Mouse (Mus musculus): ENCODE data around the gene Neurod2. TPM values are rescaled to one million over a fixed set of nuclear protein-coding genes. Genes with fewer than 3 reads are reported as not detected.

The Neurod2 gene
- polyA plus RNA-seq (2015; fragmentation: Nextera tagmentation; extraction: Ambion mirVana) = 110 and 133 TPM in 2 replicates

GRCm38 (mm10) chr11:98329081-98329959 lies at the start of gene Neurod2:
Gene Neurod2 (minus strand): TSS chr11:98329648.
- Histone ChIP-seq H3K27ac (ENCODE audit: low read length) (peak within 1 kb of the TSS; percentile 99), H3K36me3 (ENCODE audit: control insufficient read depth, insufficient read depth) (no peaks in the 10 kb centered on the region), H3K4me2 (ENCODE audit: low read length) (peak within 1 kb of the TSS; percentile 54), H3K9me3 (ENCODE audit: control insufficient read depth, low read length) (no peaks in the 10 kb centered on the region), H3K4me1 (replicated peaks; ENCODE audit: control insufficient read depth, insufficient read depth, low read length) (peaks cover 33% of the 10 kb centered on the region), H3K4me3 (replicated peaks; ENCODE audit: low read length) (peak within 1 kb of the TSS; percentile 59), H3K27me3 (replicated peaks; ENCODE audit: control insufficient read depth, insufficient read depth, low read length) (peaks cover 34% of the 10 kb centered on the region), H3K9ac (replicated peaks; ENCODE audit: low read depth, low read length) (peak within 1 kb of the TSS; percentile 82)
- 2% methylated on average over 36 of the region's 38 CpGs for WGBS
- peak; percentile 82 for ATAC-seq

DNA sequence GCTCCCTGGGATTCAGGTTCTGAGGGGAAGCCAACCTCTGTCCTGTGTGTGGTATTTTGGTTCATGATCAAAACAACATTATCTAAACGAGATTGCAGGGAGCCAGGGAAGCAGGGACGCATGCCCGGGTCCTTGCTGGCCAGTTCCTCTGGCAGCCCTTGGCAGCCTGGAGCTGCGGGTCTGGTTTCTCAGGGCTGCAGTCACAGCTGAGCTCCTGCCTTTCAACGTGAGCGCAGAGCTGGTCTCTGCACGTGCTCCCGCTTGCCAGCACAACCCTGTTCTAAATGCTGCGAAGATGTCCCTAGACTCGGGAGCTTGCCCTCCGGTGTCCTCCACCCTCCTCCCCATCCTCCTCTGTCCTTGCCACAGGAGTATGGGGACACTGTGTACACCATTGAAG lies 48.3 kb upstream of the Neurod2 start:
- Histone ChIP-seq H3K9ac (replicated peaks; ENCODE audit: low read depth, low read length) (no peak overlapping the region), H3K9me3 (ENCODE audit: control insufficient read depth, low read length) (no peaks in the 10 kb centered on the region), H3K36me3 (ENCODE audit: control insufficient read depth, insufficient read depth) (peaks cover 23% of the 10 kb centered on the region), H3K4me1 (replicated peaks; ENCODE audit: control insufficient read depth, insufficient read depth, low read length) (peaks cover 11% of the 10 kb centered on the region), H3K27ac (ENCODE audit: low read length) (no peak overlapping the region), H3K4me2 (ENCODE audit: low read length) (no peak overlapping the region), H3K27me3 (replicated peaks; ENCODE audit: control insufficient read depth, insufficient read depth, low read length) (no peaks in the 10 kb centered on the region), H3K4me3 (replicated peaks; ENCODE audit: low read length) (no peak overlapping the region)
- 85% methylated on average over 11 of the region's 11 CpGs for whole genome bisulfite sequencing
- no peak for ATAC-seq

DNA sequence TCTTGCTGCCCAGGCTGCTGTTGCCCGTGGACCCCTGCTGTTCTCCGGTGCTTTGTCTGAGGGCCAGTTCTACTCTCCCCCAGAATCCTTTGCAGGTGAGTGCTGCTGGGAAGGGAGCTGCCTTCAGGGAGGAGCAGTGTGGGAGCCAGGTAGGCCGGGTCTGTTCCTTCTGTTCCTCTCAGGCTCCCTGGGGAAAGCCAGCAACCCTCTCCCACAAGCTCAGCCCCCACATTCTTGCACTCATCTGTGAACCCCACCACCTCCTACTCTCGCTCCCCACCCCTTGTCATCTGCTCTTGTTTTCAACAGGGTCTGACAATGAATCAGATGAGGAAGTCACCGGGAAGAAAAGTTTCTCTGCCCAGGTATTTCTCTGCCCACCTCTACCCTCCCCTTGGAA lies 47.3 kb upstream of the Neurod2 start:
- Histone ChIP-seq H3K27me3 (replicated peaks; ENCODE audit: control insufficient read depth, insufficient read depth, low read length) (no peaks in the 10 kb centered on the region), H3K4me2 (ENCODE audit: low read length) (no peak overlapping the region), H3K9ac (replicated peaks; ENCODE audit: low read depth, low read length) (no peak overlapping the region), H3K4me1 (replicated peaks; ENCODE audit: control insufficient read depth, insufficient read depth, low read length) (peaks cover 17% of the 10 kb centered on the region), H3K36me3 (ENCODE audit: control insufficient read depth, insufficient read depth) (peaks cover 23% of the 10 kb centered on the region), H3K9me3 (ENCODE audit: control insufficient read depth, low read length) (no peaks in the 10 kb centered on the region), H3K4me3 (replicated peaks; ENCODE audit: low read length) (no peak overlapping the region), H3K27ac (ENCODE audit: low read length) (no peak overlapping the region)
- no peak for ATAC-seq
- 70% methylated on average over 5 of the region's 5 CpGs for WGBS

DNA sequence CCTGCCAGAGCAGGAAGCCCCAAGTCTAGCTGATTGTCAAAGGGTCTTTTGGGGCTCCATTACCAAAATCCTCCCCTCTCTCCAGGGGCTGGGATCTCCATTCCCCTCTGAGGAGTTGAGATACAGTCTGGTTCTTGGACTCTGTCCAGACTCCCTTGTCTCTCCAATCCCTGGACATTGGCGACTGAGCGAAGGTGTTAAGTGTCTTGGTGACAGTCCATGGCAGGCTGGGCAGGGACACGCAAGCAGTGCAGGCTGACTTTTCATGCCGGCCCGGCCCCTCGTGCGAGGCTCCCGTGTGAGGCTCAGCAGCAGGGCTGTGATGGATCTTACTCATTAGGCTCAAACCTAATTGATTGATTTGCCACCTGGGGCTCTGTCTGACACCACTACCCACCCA lies 44.8 kb upstream of the Neurod2 start:
- no peak overlapping the region for H3K9ac ChIP-seq (replicated peaks; ENCODE audit: low read depth, low read length)
- no peaks in the 10 kb centered on the region for H3K27me3 ChIP-seq (replicated peaks; ENCODE audit: control insufficient read depth, insufficient read depth, low read length)
- H3K36me3 ChIP-seq (ENCODE audit: control insufficient read depth, insufficient read depth) = peaks cover 23% of the 10 kb centered on the region
- no peak overlapping the region for H3K4me3 ChIP-seq (replicated peaks; ENCODE audit: low read length)
- no peak overlapping the region for H3K4me2 ChIP-seq (ENCODE audit: low read length)
- H3K9me3 ChIP-seq (ENCODE audit: control insufficient read depth, low read length) = no peaks in the 10 kb centered on the region
- H3K4me1 ChIP-seq (replicated peaks; ENCODE audit: control insufficient read depth, insufficient read depth, low read length) = peaks cover 25% of the 10 kb centered on the region
- 70% methylated on average over 8 of the region's 8 CpGs for WGBS
- ATAC-seq = 0 out of 2 replicates have a peak, but pooled peaks have one; percentile 9
- peak overlapping the region; percentile 39 for H3K27ac ChIP-seq (ENCODE audit: low read length)

DNA sequence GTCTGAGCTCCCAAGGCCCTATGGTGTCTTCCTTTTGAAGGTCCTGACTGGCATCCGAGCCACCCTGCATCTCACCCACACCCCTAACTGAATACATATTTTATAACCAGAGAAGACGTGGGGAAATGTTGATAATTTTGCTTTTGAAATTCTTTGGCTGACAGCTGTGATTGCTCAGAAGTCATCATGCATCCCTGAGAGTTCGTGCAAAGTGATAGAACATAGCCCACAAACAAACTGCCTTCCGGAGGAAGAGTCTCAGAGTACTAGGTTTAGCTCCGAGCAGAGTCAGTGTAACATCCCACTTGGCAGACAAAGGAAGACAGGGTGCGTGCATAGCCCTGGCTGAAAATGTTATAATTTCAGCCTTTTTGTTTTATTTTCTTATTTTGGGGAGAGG lies 43.8 kb upstream of the Neurod2 start:
- Histone ChIP-seq H3K9me3 (ENCODE audit: control insufficient read depth, low read length) (no peaks in the 10 kb centered on the region), H3K27ac (ENCODE audit: low read length) (peak overlapping the region; percentile 31), H3K4me2 (ENCODE audit: low read length) (peak overlapping the region; percentile 2; the same call in 1 of the 2 replicates), H3K4me1 (replicated peaks; ENCODE audit: control insufficient read depth, insufficient read depth, low read length) (peaks cover 25% of the 10 kb centered on the region), H3K9ac (replicated peaks; ENCODE audit: low read depth, low read length) (no peak overlapping the region), H3K27me3 (replicated peaks; ENCODE audit: control insufficient read depth, insufficient read depth, low read length) (no peaks in the 10 kb centered on the region), H3K36me3 (ENCODE audit: control insufficient read depth, insufficient read depth) (peaks cover 20% of the 10 kb centered on the region), H3K4me3 (replicated peaks; ENCODE audit: low read length) (no peak overlapping the region)
- ATAC-seq = no peak
- 79% methylated on average over 6 of the region's 6 CpGs for WGBS

DNA sequence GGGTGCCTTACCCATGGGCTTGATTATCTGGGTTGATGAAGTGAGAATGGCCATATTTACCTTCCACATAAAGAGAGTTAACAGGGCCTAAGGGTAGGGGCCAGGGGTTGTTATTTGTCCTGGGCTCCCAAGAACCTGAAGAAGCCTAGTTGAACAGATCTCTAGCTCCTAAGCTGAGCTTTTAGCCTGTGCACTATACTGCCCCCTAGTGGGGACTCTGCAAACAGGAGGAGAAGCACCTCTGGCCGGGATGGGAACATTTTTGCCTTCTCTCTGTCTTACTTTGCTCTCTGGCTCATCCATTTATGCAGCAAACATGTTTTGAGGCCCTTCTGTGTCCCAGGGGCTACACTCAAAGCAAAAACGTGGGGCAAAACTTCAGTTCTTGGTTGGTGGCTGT lies 43.0 kb upstream of the Neurod2 start:
- WGBS = 8% methylated on average over 2 of the region's 2 CpGs
- H3K4me1 ChIP-seq (replicated peaks; ENCODE audit: control insufficient read depth, insufficient read depth, low read length) = peaks cover 28% of the 10 kb centered on the region
- peak overlapping the region; percentile 62 for H3K27ac ChIP-seq (ENCODE audit: low read length)
- peaks cover 17% of the 10 kb centered on the region for H3K36me3 ChIP-seq (ENCODE audit: control insufficient read depth, insufficient read depth)
- ATAC-seq = no peak
- no peaks in the 10 kb centered on the region for H3K9me3 ChIP-seq (ENCODE audit: control insufficient read depth, low read length)
- H3K4me2 ChIP-seq (ENCODE audit: low read length) = no peak overlapping the region
- no peaks in the 10 kb centered on the region for H3K27me3 ChIP-seq (replicated peaks; ENCODE audit: control insufficient read depth, insufficient read depth, low read length)
- no peak overlapping the region for H3K9ac ChIP-seq (replicated peaks; ENCODE audit: low read depth, low read length)
- no peak overlapping the region for H3K4me3 ChIP-seq (replicated peaks; ENCODE audit: low read length)

DNA sequence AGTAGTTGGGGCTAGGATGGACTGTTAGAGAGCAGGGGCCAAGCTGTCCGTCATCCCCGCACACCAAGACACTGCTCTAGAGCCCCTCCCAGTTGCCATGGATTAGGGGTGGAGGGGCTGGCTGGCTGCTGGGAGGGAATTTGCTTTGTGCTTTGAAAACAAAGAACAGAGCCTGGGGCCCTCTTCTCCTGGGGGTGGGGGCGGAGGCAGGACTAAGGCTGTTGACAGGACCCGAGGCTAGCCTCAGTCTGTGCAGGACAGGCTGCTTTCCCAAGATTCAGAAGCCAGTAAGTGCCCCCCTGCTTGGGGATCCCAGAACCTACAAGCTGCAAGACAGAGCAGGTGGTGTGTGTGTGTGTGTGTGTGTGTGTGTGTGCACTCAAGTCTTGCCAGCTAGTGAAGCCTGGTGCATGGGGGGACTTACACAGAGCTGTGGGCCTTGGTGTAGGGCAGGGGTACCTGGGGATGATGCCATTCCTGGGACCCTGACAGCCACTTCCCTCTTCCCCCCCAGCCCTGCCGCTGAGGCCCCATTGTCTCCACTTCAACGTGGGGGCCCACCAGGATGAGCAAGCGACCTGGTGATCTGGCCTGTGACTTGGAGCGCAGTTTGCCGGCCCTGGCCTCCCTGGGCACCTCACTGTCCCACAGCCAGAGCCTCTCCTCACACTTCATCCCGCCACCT lies 42.2 kb upstream of the Neurod2 start:
- Histone ChIP-seq H3K4me2 (ENCODE audit: low read length) (no peak overlapping the region; the same call in 1 of the 2 replicates), H3K9ac (replicated peaks; ENCODE audit: low read depth, low read length) (peak overlapping the region; percentile 19; the same call in 1 of the 2 replicates), H3K36me3 (ENCODE audit: control insufficient read depth, insufficient read depth) (peaks cover 11% of the 10 kb centered on the region), H3K4me3 (replicated peaks; ENCODE audit: low read length) (no peak overlapping the region), H3K27ac (ENCODE audit: low read length) (peak overlapping the region; percentile 62), H3K27me3 (replicated peaks; ENCODE audit: control insufficient read depth, insufficient read depth, low read length) (no peaks in the 10 kb centered on the region), H3K4me1 (replicated peaks; ENCODE audit: control insufficient read depth, insufficient read depth, low read length) (peaks cover 32% of the 10 kb centered on the region), H3K9me3 (ENCODE audit: control insufficient read depth, low read length) (no peaks in the 10 kb centered on the region)
- ATAC-seq = peak; percentile 73
- 29% methylated on average over 10 of the region's 10 CpGs for WGBS

GRCm38 (mm10) chr11:98370588-98370987 lies 41.1 kb upstream of the Neurod2 start:
- Histone ChIP-seq H3K4me1 (replicated peaks; ENCODE audit: control insufficient read depth, insufficient read depth, low read length) (peaks cover 32% of the 10 kb centered on the region), H3K36me3 (ENCODE audit: control insufficient read depth, insufficient read depth) (peaks cover 5% of the 10 kb centered on the region; the same call in 1 of the 2 replicates), H3K9ac (replicated peaks; ENCODE audit: low read depth, low read length) (no peak overlapping the region), H3K4me2 (ENCODE audit: low read length) (no peak overlapping the region), H3K27me3 (replicated peaks; ENCODE audit: control insufficient read depth, insufficient read depth, low read length) (no peaks in the 10 kb centered on the region), H3K9me3 (ENCODE audit: control insufficient read depth, low read length) (no peaks in the 10 kb centered on the region), H3K4me3 (replicated peaks; ENCODE audit: low read length) (no peak overlapping the region), H3K27ac (ENCODE audit: low read length) (peak overlapping the region; percentile 60)
- ATAC-seq = no peak
- 71% methylated on average over 2 of the region's 2 CpGs for WGBS

GRCm38 (mm10) chr11:98369337-98369736 lies 39.9 kb upstream of the Neurod2 start:
- H3K9me3 ChIP-seq (ENCODE audit: control insufficient read depth, low read length) = no peaks in the 10 kb centered on the region
- peak; percentile 59; the same call in 1 of the 2 replicates for ATAC-seq
- H3K9ac ChIP-seq (replicated peaks; ENCODE audit: low read depth, low read length) = no peak overlapping the region
- H3K27me3 ChIP-seq (replicated peaks; ENCODE audit: control insufficient read depth, insufficient read depth, low read length) = no peaks in the 10 kb centered on the region
- peaks cover 32% of the 10 kb centered on the region for H3K4me1 ChIP-seq (replicated peaks; ENCODE audit: control insufficient read depth, insufficient read depth, low read length)
- no peak overlapping the region for H3K4me3 ChIP-seq (replicated peaks; ENCODE audit: low read length)
- no peak overlapping the region for H3K4me2 ChIP-seq (ENCODE audit: low read length)
- 66% methylated on average over 6 of the region's 6 CpGs for WGBS
- peak overlapping the region; percentile 79 for H3K27ac ChIP-seq (ENCODE audit: low read length)
- no peaks in the 10 kb centered on the region for H3K36me3 ChIP-seq (ENCODE audit: control insufficient read depth, insufficient read depth)

All from forebrain, embryonic 16.5 days (tissue).